Mouse (Mus musculus) G1E (cell line): ENCODE measurements around the gene Clmn. TPM values are rescaled to one million over a fixed set of nuclear protein-coding genes. Genes with fewer than 3 reads are reported as not detected.

Experiments
- ATAC-seq: 2 replicates; pipeline ENCODE4 v1.8.0; 2016; ENCODE audit warnings: mild to moderate bottlenecking; ENCODE audit not compliant: insufficient number of reproducible peaks, poor library complexity, low FRiP score, severe bottlenecking; ENCODE audit errors: extremely low read depth
- DNase-seq: peaks from one replicate; pipeline ENCODE4 v3.0.0; 2012; ENCODE audit warnings: low spot score
- H3K27me3 ChIP-seq: 2 replicates; pipeline ENCODE4 v1.6.1; 2012; ENCODE audit warnings: mild to moderate bottlenecking, low read length, inconsistent platforms; ENCODE audit not compliant: insufficient read depth
- H3K36me3 ChIP-seq: replicated peaks from 2 replicates; pipeline ENCODE3; 2012; ENCODE audit warnings: mild to moderate bottlenecking, inconsistent platforms
- H3K4me1 ChIP-seq: 2 replicates; pipeline ENCODE4 v1.6.1; 2012; ENCODE audit warnings: low read depth, low read length, inconsistent platforms, mixed read lengths; ENCODE audit not compliant: insufficient read depth
- H3K4me3 ChIP-seq: 2 replicates; pipeline ENCODE4 v1.5.1; 2012; ENCODE audit warnings: low read depth, mild to moderate bottlenecking, inconsistent platforms, low read length, moderate library complexity, mixed read lengths
- H3K9me3 ChIP-seq: replicated peaks from 2 replicates; pipeline ENCODE4 v1.6.1; 2012; ENCODE audit warnings: inconsistent platforms
- CTCF ChIP-seq: IDR thresholded peaks from 2 replicates; pipeline ENCODE4 v1.5.1; 2012; ENCODE audit warnings: low read depth, low read length, inconsistent platforms, mixed read lengths
- GATA1 ChIP-seq: IDR thresholded peaks from 2 replicates; pipeline ENCODE4 v1.6.1; 2012; ENCODE audit warnings: borderline replicate concordance, low read length, inconsistent platforms, mixed read lengths
- GATA2 ChIP-seq: IDR thresholded peaks from 2 replicates; pipeline ENCODE4 v1.6.1; 2012; ENCODE audit warnings: low read depth, low read length, inconsistent platforms, borderline replicate concordance
- POLR2AphosphoS5 ChIP-seq: IDR thresholded peaks from 2 replicates; pipeline ENCODE4 v1.6.1; 2012; ENCODE audit warnings: low read depth, low read length, inconsistent platforms; ENCODE audit not compliant: insufficient replicate concordance
- TAL1 ChIP-seq: conservative IDR thresholded peaks from 2 replicates; pipeline ENCODE4 v1.6.1; 2012; ENCODE audit warnings: low read depth, low read length, inconsistent platforms, mixed read lengths
- polyA plus RNA-seq: library from polyadenylated mRNA; stranded (reverse); fragments of >175 nt; gene quantifications from 2 replicates; pipeline ENCODE4 v1.2.3, GENCODE M21; 2012
- total RNA-seq, 2 experiments: library from RNA; stranded (forward) in 1 of 2; stranded (reverse) in 1 of 2; fragments of 200-1000 nt in 1 of 2; fragments of >200 nt in 1 of 2; fragmentation: Nextera tagmentation in 1 of 2; gene quantifications; 2 replicates each; pipeline ENCODE4 v1.2.3; 2014 to 2017

Gene Clmn
- total and polyA plus RNA-seq, 3 experiments: 0.27 TPM; not detected in 2

GRCm38 (mm10) chr12:104793486-104793885 is 71.4 kb downstream of the Clmn start:
- no peak overlapping the region for H3K4me3 ChIP-seq
- no peaks in the 10 kb centered on the region for H3K4me1 ChIP-seq
- H3K36me3 ChIP-seq: no peaks in the 10 kb centered on the region
- H3K9me3 ChIP-seq: peaks cover 76% of the 10 kb centered on the region
- no peaks in the 10 kb centered on the region for H3K27me3 ChIP-seq
- no peak for ATAC-seq
- TF ChIP-seq POLR2AphosphoS5: no peak
- TF ChIP-seq GATA1: no peak
- no peak for TF ChIP-seq TAL1
- no peak for TF ChIP-seq GATA2
- no peak for TF ChIP-seq CTCF
- DNase-seq: no peak

- Histone ChIP-seq H3K4me3 (no peak overlapping the region), H3K27me3 (no peaks in the 10 kb centered on the region; the same call in 1 of the 2 replicates), H3K36me3 (no peaks in the 10 kb centered on the region), H3K9me3 (peaks cover 64% of the 10 kb centered on the region), H3K4me1 (no peaks in the 10 kb centered on the region)
- ATAC-seq: no peak
- no peak for DNase-seq
- TF ChIP-seq CTCF (no peak), GATA2 (no peak), GATA1 (no peak), TAL1 (no peak), POLR2AphosphoS5 (no peak)
Observed at GRCm38 (mm10) chr12:104777603-104778002, 87.3 kb downstream of the Clmn start.

- Histone ChIP-seq H3K9me3 (peaks cover 18% of the 10 kb centered on the region), H3K4me3 (no peak overlapping the region), H3K36me3 (no peaks in the 10 kb centered on the region), H3K27me3 (no peaks in the 10 kb centered on the region), H3K4me1 (no peaks in the 10 kb centered on the region)
- ATAC-seq: no peak
- TF ChIP-seq GATA2 (no peak), CTCF (no peak), POLR2AphosphoS5 (no peak), GATA1 (no peak), TAL1 (no peak)
- no peak for DNase-seq
Observed at GRCm38 (mm10) chr12:104771941-104772340, 92.9 kb downstream of the Clmn start.

- 0 out of 2 replicates have a peak, but pooled peaks cover 2% of the 10 kb centered on the region for H3K9me3 ChIP-seq
- TF ChIP-seq TAL1: no peak
- TF ChIP-seq GATA1: no peak
- no peak for TF ChIP-seq CTCF
- no peak for TF ChIP-seq GATA2
- TF ChIP-seq POLR2AphosphoS5: no peak
- no peak for DNase-seq
- no peak overlapping the region for H3K4me3 ChIP-seq
- ATAC-seq: no peak
- no peaks in the 10 kb centered on the region for H3K27me3 ChIP-seq
- no peaks in the 10 kb centered on the region for H3K36me3 ChIP-seq
- H3K4me1 ChIP-seq: no peaks in the 10 kb centered on the region
Observed at GRCm38 (mm10) chr12:104769201-104769785, 95.6 kb downstream of the Clmn start.

GRCm38 (mm10) chr12:104767183-104767582 is 97.7 kb downstream of the Clmn start:
- Histone ChIP-seq H3K4me1 (no peaks in the 10 kb centered on the region), H3K9me3 (0 out of 2 replicates have a peak, but pooled peaks cover 2% of the 10 kb centered on the region), H3K4me3 (no peak overlapping the region), H3K36me3 (no peaks in the 10 kb centered on the region), H3K27me3 (no peaks in the 10 kb centered on the region)
- ATAC-seq (no peak), DNase-seq (no peak)
- TF ChIP-seq CTCF (no peak), GATA2 (no peak), POLR2AphosphoS5 (no peak), TAL1 (no peak), GATA1 (no peak)

GRCm38 (mm10) chr12:104765761-104766160 is 99.1 kb downstream of the Clmn start:
- no peaks in the 10 kb centered on the region for H3K27me3 ChIP-seq

More at GRCm38 (mm10) chr12:104765761-104766160, 99.1 kb downstream of the Clmn start:
- H3K9me3 ChIP-seq: 0 out of 2 replicates have a peak, but pooled peaks cover 2% of the 10 kb centered on the region
- DNase-seq: no peak
- TF ChIP-seq GATA1 (no peak), CTCF (no peak), GATA2 (no peak), POLR2AphosphoS5 (no peak), TAL1 (no peak)
- no peak overlapping the region for H3K4me3 ChIP-seq
- H3K4me1 ChIP-seq: no peaks in the 10 kb centered on the region
- H3K36me3 ChIP-seq: no peaks in the 10 kb centered on the region
- ATAC-seq: no peak
